Mouse (Mus musculus) intestine, postnatal 0 days (tissue): Measurements from ENCODE around the gene Arhgap8. TPM values are rescaled to one million over a fixed set of nuclear protein-coding genes. Genes with fewer than 3 reads are reported as not detected.

ENCODE experiments used
- ATAC-seq: fragments of 200-750 bp; cut with Nextera tagmentation; 2 replicates; pipeline ENCODE4 v1.8.0; 2017; ENCODE audit warnings: mild to moderate bottlenecking, moderate TSS enrichment, moderate library complexity
- H3K27ac ChIP-seq: fragments of 300-500 bp; sonication (generic); 2 replicates; pipeline ENCODE4 v1.5.1; 2014; ENCODE audit warnings: mild to moderate bottlenecking, low read depth, low read length, moderate library complexity
- H3K27me3 ChIP-seq: fragments of 300-500 bp; sonication (generic); replicated peaks from 2 replicates; pipeline ENCODE4 v1.6.1; 2014; ENCODE audit warnings: low read length, mixed read lengths; ENCODE audit not compliant: control insufficient read depth, insufficient read depth
- H3K36me3 ChIP-seq: fragments of 300-500 bp; sonication (generic); 2 replicates; pipeline ENCODE4 v1.6.1; 2014; ENCODE audit warnings: mild to moderate bottlenecking, moderate library complexity; ENCODE audit not compliant: control insufficient read depth, insufficient read depth
- H3K4me1 ChIP-seq: fragments of 300-500 bp; sonication (generic); replicated peaks from 2 replicates; pipeline ENCODE4 v1.6.1; 2014; ENCODE audit warnings: antibody characterized with exemption, low read length, mixed read lengths; ENCODE audit not compliant: control insufficient read depth, insufficient read depth
- H3K4me2 ChIP-seq: fragments of 300-500 bp; sonication (generic); replicated peaks from 2 replicates; pipeline ENCODE4 v1.6.1; 2014; ENCODE audit warnings: low read depth, mild to moderate bottlenecking, moderate library complexity
- H3K4me3 ChIP-seq: fragments of 300-500 bp; sonication (generic); 2 replicates; pipeline ENCODE4 v1.5.1; 2014; ENCODE audit warnings: low read depth, low read length
- H3K9ac ChIP-seq: fragments of 300-500 bp; sonication (generic); 2 replicates; pipeline ENCODE4 v1.6.1; 2014; ENCODE audit warnings: mild to moderate bottlenecking, low read depth, low read length
- H3K9me3 ChIP-seq: fragments of 300-500 bp; sonication (generic); 2 replicates; pipeline ENCODE4 v1.6.1; 2016; ENCODE audit warnings: mixed run types; ENCODE audit not compliant: control insufficient read depth
- CTCF ChIP-seq: sonication (generic); IDR thresholded peaks from 2 replicates; pipeline ENCODE4 v1.5.1; 2016; ENCODE audit warnings: low read depth, mild to moderate bottlenecking, control low read depth, antibody characterized with exemption, moderate library complexity
- WGBS: fragments of 180-500 bp; shearing (Covaris S2); extraction: QIAGEN DNeasy Blood & Tissue Kit; methylation state at CpG from one replicate; pipeline ENCODE4 v1.1.7; 2014; 5-methylcytosine and 5-hydroxymethylcytosine counted together
- polyA plus RNA-seq: library from polyadenylated mRNA; unstranded; fragments of >200 nt; fragmentation: Nextera tagmentation; extraction: Ambion mirVana; gene quantifications from 2 replicates; pipeline ENCODE4 v1.2.1, GENCODE M21; 2015

Arhgap8 gene
- polyA plus RNA-seq = 10.6 and 11.2 TPM in 2 replicates

- WGBS = 2% methylated on average over 24 of the region's 24 CpGs
- Histone ChIP-seq H3K27ac (0 out of 2 replicates have a peak within 1 kb of the TSS, but pooled peaks have one; percentile 17), H3K9me3 (no peaks in the 10 kb centered on the region), H3K9ac (peak within 1 kb of the TSS; percentile 59), H3K36me3 (no peaks in the 10 kb centered on the region), H3K27me3 (no peaks in the 10 kb centered on the region), H3K4me2 (peak within 1 kb of the TSS; percentile 96), H3K4me3 (peak within 1 kb of the TSS; percentile 55), H3K4me1 (peaks cover 9% of the 10 kb centered on the region; the same call in 1 of the 2 replicates)
- TF ChIP-seq CTCF = no peak
- ATAC-seq = peak; percentile 68
Measured at GRCm38 (mm10) chr15:84719791-84720190, at the start of gene Arhgap8. Arhgap8 (plus strand) TSS chr15:84720052.

DNA sequence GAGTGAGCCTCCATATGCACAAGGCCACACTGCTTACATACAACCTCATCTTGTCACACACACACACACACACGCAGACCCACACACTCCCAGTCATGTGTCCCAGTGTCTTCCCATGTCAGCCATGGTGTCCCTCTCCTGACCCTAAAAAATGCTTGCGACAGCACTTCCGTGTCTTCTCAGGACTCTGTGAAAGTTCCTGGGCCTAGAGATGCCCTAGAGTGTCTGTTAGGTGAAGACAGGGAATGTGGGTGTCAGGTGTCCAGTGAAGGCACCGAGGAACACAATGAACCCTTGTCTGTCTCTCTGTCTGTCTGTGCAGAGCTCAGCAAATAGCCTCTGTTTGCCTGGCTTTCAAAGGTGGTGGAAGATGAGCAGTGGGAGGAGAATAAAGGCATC lies 49.2 kb upstream of the Arhgap8 start:
- ATAC-seq = no peak
- Histone ChIP-seq H3K27me3 (no peaks in the 10 kb centered on the region), H3K36me3 (no peaks in the 10 kb centered on the region; the same call in 1 of the 2 replicates), H3K4me3 (no peak overlapping the region), H3K9me3 (no peaks in the 10 kb centered on the region), H3K4me2 (no peak overlapping the region), H3K4me1 (peaks cover 8% of the 10 kb centered on the region), H3K27ac (no peak overlapping the region), H3K9ac (no peak overlapping the region)
- TF ChIP-seq CTCF = no peak
- WGBS = 82% methylated on average over 4 of the region's 4 CpGs

DNA sequence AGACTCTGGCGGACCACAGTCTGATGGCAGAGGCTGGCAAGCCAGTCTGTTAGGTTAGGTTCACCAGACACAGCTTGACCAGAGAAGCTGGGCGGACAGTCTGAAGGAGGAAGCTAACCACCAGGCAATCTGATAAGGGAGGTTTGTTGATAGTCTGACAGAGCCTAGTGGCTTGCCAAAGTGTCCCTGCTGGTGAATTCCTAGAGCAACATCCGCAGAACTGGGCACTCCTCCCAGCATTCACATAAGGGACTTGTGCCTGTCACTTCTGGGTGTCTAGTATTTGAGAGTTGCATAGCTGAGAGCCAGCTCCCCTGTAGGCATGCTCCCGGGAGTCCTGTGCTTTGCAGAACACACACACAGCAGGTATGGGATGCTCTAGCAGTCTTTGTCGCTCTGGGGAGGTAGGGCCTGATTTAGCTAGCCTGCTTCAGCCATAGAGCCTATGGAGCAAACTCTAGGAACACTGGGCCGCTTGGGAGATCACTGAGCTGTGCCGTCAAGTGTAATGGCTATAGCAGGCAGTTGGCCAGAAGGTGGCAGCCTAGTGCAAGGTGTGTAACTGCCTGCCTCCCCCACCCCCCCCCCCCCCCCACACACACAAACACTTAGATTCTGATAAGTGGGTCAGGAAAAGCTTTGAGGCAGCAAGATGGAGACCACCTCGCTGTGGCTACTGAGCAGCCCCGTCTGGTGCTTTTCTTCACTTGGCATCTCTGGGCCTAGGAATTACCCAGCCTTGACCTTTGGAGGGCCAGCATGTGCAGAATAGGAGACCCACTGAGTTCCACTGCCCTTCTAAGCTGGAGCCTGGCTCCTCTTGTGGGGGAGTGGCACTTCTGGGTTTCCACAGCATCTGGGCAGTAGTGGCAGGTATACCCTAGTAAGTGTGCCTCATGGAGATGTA lies 48.2 kb upstream of the Arhgap8 start:
- Histone ChIP-seq H3K4me3 (no peak overlapping the region), H3K36me3 (no peaks in the 10 kb centered on the region; the same call in 1 of the 2 replicates), H3K27me3 (no peaks in the 10 kb centered on the region), H3K27ac (peak overlapping the region; percentile 90), H3K9me3 (no peaks in the 10 kb centered on the region), H3K9ac (0 out of 2 replicates have a peak overlapping the region, but pooled peaks have one; percentile 26), H3K4me1 (peaks cover 14% of the 10 kb centered on the region), H3K4me2 (peak overlapping the region; percentile 58)
- TF ChIP-seq CTCF = peak; percentile 72
- ATAC-seq = no peak
- WGBS = 40% methylated on average over 9 of the region's 9 CpGs

DNA sequence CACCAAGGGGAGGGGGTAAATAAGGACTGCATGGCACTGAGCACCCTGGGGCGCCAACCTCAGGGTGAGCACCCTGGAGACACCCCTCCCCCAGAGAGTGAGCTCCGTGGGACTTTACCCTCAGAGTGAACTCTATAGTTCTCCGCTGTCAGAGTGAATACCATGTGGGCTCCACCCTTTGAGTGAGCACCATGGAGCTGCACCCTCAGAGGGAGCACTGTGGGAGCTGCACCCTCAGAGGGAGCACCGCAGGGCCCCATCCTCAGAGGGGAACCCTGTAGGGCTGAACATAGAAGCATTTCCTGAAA lies 47.6 kb upstream of the Arhgap8 start:
- Histone ChIP-seq H3K27ac (peak overlapping the region; percentile 90), H3K9me3 (no peaks in the 10 kb centered on the region), H3K9ac (no peak overlapping the region), H3K36me3 (no peaks in the 10 kb centered on the region; the same call in 1 of the 2 replicates), H3K4me3 (no peak overlapping the region), H3K4me2 (peak overlapping the region; percentile 58), H3K4me1 (peaks cover 15% of the 10 kb centered on the region), H3K27me3 (no peaks in the 10 kb centered on the region)
- peak; percentile 31 for ATAC-seq
- WGBS = 38% methylated on average over 4 of the region's 4 CpGs
- TF ChIP-seq CTCF = no peak

DNA sequence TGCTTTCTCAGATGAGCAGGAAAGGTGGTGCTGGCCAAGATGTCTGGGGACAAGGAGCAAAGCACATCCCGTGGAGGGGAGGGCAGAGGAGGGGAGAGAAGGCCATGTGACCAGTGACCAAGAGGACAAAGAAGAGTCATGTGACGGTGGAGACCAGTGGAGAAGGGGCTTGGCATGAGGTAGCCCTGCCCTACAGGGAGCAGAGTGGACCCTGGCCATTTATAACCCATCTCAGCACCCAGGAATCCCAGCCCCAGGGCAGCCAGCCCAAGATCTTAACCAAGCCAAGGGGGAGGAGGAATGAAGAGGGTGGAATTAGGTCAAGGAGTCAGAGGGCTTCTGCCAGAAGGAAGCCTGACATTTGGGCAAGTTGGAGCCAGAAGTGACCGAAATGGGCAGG lies 47.2 kb upstream of the Arhgap8 start:
- peak; percentile 22 for ATAC-seq
- no peaks in the 10 kb centered on the region for H3K27me3 ChIP-seq
- no peaks in the 10 kb centered on the region; the same call in 1 of the 2 replicates for H3K36me3 ChIP-seq
- peak overlapping the region; percentile 90 for H3K27ac ChIP-seq
- 47% methylated on average over 3 of the region's 3 CpGs for WGBS
- H3K4me1 ChIP-seq = peaks cover 15% of the 10 kb centered on the region
- no peaks in the 10 kb centered on the region for H3K9me3 ChIP-seq
- TF ChIP-seq CTCF = peak; percentile 2; the same call in 1 of the 2 replicates
- peak overlapping the region; percentile 58 for H3K4me2 ChIP-seq
- H3K9ac ChIP-seq = no peak overlapping the region
- H3K4me3 ChIP-seq = no peak overlapping the region

DNA sequence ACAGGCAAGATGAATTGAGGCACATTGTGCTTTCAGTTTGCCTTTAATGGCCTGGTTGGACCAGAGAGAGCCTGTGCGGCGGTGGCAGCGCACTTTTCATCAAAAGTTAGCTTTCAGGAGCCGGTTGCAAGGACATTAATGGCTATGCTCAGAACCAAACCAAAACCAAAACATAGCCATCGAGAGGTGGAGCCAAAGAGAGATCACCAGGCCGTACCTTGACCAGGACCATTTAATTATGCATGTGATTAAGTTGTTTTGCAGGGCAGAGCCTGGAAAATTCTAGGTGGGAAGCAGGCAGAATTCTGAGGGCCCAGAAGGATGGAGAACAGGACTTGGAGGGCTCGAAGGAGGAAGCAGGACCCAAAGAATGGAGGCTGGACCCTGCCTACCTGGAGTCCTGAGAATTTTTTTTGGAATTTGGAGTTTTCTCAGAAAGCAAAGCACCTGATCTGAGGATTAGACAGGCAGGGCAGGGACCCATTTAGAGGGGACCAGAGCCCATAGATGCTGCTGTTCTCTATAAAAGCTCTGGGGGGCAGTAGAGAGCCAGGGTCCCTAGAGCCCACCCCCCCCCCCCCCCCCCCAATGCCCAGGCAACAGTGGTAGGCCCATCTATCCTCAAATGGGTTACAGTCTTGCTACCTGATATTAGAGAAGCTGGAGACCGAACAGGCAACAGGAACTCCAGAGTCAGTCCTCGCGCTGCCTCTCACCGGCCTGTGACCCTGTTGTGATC lies 45.4 kb upstream of the Arhgap8 start:
- peak; percentile 48 for TF ChIP-seq CTCF
- Histone ChIP-seq H3K36me3 (no peaks in the 10 kb centered on the region; the same call in 1 of the 2 replicates), H3K4me1 (peaks cover 15% of the 10 kb centered on the region), H3K27me3 (no peaks in the 10 kb centered on the region), H3K4me3 (peak overlapping the region; percentile 26), H3K9me3 (no peaks in the 10 kb centered on the region), H3K27ac (peak overlapping the region; percentile 90), H3K4me2 (peak overlapping the region; percentile 58), H3K9ac (peak overlapping the region; percentile 13)
- 41% methylated on average over 11 of the region's 11 CpGs for WGBS
- ATAC-seq = no peak
